Mouse (Mus musculus) lung, postnatal 0 days (tissue): ENCODE data around the gene Ccl2. TPM values are rescaled to one million over a fixed set of nuclear protein-coding genes. Genes with fewer than 3 reads are reported as not detected.
A peak's percentile ranks its signal among the peaks of the same experiment; 100 is the strongest.

Source experiments
- ATAC-seq: fragments of 200-750 bp; cut with Nextera tagmentation; 2 replicates; pipeline ENCODE4 v1.8.0; 2017; ENCODE audit warnings: moderate library complexity
- DNase-seq: peaks from one replicate; pipeline ENCODE4 v3.0.0-alpha.2; 2016; ENCODE audit warnings: low spot score
- H3K27ac ChIP-seq: fragments of 300-500 bp; sonication (generic); 2 replicates; pipeline ENCODE4 v1.5.1; 2014; ENCODE audit warnings: antibody characterized with exemption, mild to moderate bottlenecking, low read length, mixed read lengths
- H3K27me3 ChIP-seq: fragments of 300-500 bp; sonication (generic); replicated peaks from 2 replicates; pipeline ENCODE4 v1.6.1; 2014; ENCODE audit warnings: low read length, mixed read lengths; ENCODE audit not compliant: insufficient read depth
- H3K36me3 ChIP-seq: fragments of 300-500 bp; sonication (generic); 2 replicates; pipeline ENCODE4 v1.6.1; 2014; ENCODE audit warnings: low read length, mixed read lengths; ENCODE audit not compliant: insufficient read depth
- H3K4me1 ChIP-seq: fragments of 300-500 bp; sonication (generic); 2 replicates; pipeline ENCODE4 v1.6.1; 2014; ENCODE audit warnings: antibody characterized with exemption, low read depth, low read length, mixed read lengths; ENCODE audit not compliant: insufficient read depth
- H3K4me2 ChIP-seq: fragments of 300-500 bp; sonication (generic); replicated peaks from 2 replicates; pipeline ENCODE4 v1.6.1; 2014; ENCODE audit warnings: low read depth, mild to moderate bottlenecking, low read length, moderate library complexity, mixed read lengths
- H3K4me3 ChIP-seq: fragments of 300-500 bp; sonication (generic); 2 replicates; pipeline ENCODE4 v1.5.1; 2014; ENCODE audit warnings: low read depth, low read length
- H3K9ac ChIP-seq: fragments of 300-500 bp; sonication (generic); replicated peaks from 2 replicates; pipeline ENCODE4 v1.6.1; 2014; ENCODE audit warnings: low read depth, mild to moderate bottlenecking
- H3K9me3 ChIP-seq: fragments of 300-500 bp; sonication (generic); 2 replicates; pipeline ENCODE4 v1.6.1; 2016; ENCODE audit warnings: low read length, mixed read lengths
- CTCF ChIP-seq: IDR thresholded peaks from 2 replicates; pipeline ENCODE4 v1.5.1; 2016; ENCODE audit warnings: antibody characterized with exemption, mild to moderate bottlenecking
- EP300 ChIP-seq: IDR thresholded peaks from 2 replicates; pipeline ENCODE4 v1.6.1; 2016; ENCODE audit warnings: antibody characterized with exemption, mild to moderate bottlenecking, control low read depth
- WGBS: fragments of 180-500 bp; shearing (Covaris S2); extraction: QIAGEN DNeasy Blood & Tissue Kit; methylation state at CpG from one replicate; pipeline ENCODE4 v1.1.7; 2014; 5-methylcytosine and 5-hydroxymethylcytosine counted together
- polyA plus RNA-seq: library from polyadenylated mRNA; unstranded; fragments of >200 nt; fragmentation: Nextera tagmentation; extraction: Ambion mirVana; gene quantifications from 2 replicates; pipeline ENCODE4 v1.2.1, GENCODE M21; 2015

The Ccl2 gene
- polyA plus RNA-seq, 1 experiment from 2014 or later = 3.4 TPM

GRCm38 (mm10) chr11:82063454-82063853, 28.1 kb downstream of the Ccl2 start:
- Histone ChIP-seq H3K9ac (no peak overlapping the region), H3K36me3 (no peaks in the 10 kb centered on the region), H3K4me2 (no peak overlapping the region), H3K4me1 (no peaks in the 10 kb centered on the region), H3K27me3 (no peaks in the 10 kb centered on the region), H3K9me3 (no peaks in the 10 kb centered on the region), H3K27ac (no peak overlapping the region), H3K4me3 (no peak overlapping the region)
- WGBS = 80% methylated on average over 2 of the region's 2 CpGs
- DNase-seq (no peak), ATAC-seq (no peak)
- no peak for TF ChIP-seq EP300
- TF ChIP-seq CTCF = no peak

DNA sequence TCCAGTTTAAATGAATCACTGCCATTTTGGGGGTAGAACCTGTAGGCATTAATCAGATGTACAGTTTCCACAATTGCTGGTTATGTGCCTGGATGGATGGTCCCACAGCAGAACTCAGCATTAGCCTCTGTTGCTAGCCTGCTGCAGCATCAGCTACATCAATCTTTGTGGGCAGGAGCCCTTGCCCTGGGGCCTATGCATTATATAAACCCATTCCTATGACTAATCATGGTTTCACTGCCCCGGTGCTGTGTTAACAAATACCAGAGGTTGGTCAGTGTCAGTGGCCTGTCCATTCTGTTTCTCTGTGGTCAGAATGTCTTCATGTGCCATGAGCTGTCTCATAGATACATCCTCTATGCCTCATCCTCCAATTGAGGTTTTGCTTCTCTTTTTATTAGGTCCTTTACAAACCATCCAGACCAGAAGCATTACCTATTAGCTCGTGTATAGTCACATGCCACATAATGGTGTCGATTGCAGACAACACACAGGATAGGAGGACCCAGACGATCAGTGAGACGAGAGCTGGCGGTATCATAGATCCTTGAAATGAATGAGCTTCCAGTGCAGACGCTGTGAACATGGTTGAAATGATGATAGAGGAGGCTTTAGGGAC, 31.7 kb downstream of the Ccl2 start:
- no peak for DNase-seq
- no peak for ATAC-seq
- TF ChIP-seq EP300 (no peak), CTCF (no peak)
- Histone ChIP-seq H3K4me1 (no peaks in the 10 kb centered on the region), H3K9me3 (no peaks in the 10 kb centered on the region), H3K4me2 (no peak overlapping the region), H3K36me3 (no peaks in the 10 kb centered on the region), H3K9ac (no peak overlapping the region), H3K27ac (no peak overlapping the region), H3K4me3 (no peak overlapping the region), H3K27me3 (no peaks in the 10 kb centered on the region)
- 74% methylated on average over 7 of the region's 7 CpGs for WGBS

- Histone ChIP-seq H3K27ac (no peak overlapping the region), H3K4me2 (no peak overlapping the region), H3K36me3 (no peaks in the 10 kb centered on the region), H3K9me3 (no peaks in the 10 kb centered on the region), H3K27me3 (no peaks in the 10 kb centered on the region), H3K9ac (no peak overlapping the region), H3K4me3 (no peak overlapping the region), H3K4me1 (no peaks in the 10 kb centered on the region)
- DNase-seq (no peak), ATAC-seq (no peak)
- 61% methylated on average over 3 of the region's 3 CpGs for WGBS
- no peak for TF ChIP-seq EP300
- TF ChIP-seq CTCF = no peak
These were observed 35.7 kb downstream of the Ccl2 start for GRCm38 (mm10) chr11:82071076-82071475.

DNA sequence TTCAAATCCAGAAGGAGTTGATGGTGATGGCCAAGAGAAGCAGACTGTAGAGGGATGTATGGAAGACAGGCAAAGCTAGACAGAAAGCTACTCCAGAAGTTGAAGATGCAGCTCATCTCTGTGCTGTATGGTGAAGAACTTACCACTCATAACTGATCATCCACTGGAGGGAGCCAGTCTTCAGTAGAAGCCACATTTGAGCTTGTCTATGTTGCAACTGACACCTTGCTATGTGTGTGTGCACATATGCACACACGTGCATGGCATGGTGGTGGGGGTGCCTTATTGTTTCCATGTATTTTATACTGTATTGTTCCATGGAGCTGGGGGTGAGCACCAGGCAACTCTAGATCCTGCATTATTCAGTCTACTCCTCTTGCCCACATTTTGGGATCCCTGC, 37.0 kb downstream of the Ccl2 start:
- ATAC-seq (no peak), DNase-seq (peak; percentile 32)
- no peak overlapping the region for H3K27ac ChIP-seq
- no peak overlapping the region for H3K4me3 ChIP-seq
- no peaks in the 10 kb centered on the region for H3K9me3 ChIP-seq
- WGBS = 73% methylated on average over 1 of the region's 1 CpGs
- H3K4me2 ChIP-seq = no peak overlapping the region
- TF ChIP-seq CTCF = peak; percentile 52
- TF ChIP-seq EP300 = no peak
- no peaks in the 10 kb centered on the region for H3K4me1 ChIP-seq
- no peaks in the 10 kb centered on the region for H3K36me3 ChIP-seq
- no peaks in the 10 kb centered on the region for H3K27me3 ChIP-seq
- H3K9ac ChIP-seq = no peak overlapping the region

- no peaks in the 10 kb centered on the region for H3K27me3 ChIP-seq
These were observed 37.6 kb downstream of the Ccl2 start for GRCm38 (mm10) chr11:82072984-82073383.

GRCm38 (mm10) chr11:82073686-82074085, 38.3 kb downstream of the Ccl2 start:
- Histone ChIP-seq H3K4me3 (no peak overlapping the region), H3K27ac (no peak overlapping the region), H3K27me3 (no peaks in the 10 kb centered on the region), H3K9me3 (no peaks in the 10 kb centered on the region), H3K4me2 (no peak overlapping the region), H3K9ac (no peak overlapping the region), H3K36me3 (no peaks in the 10 kb centered on the region), H3K4me1 (no peaks in the 10 kb centered on the region)
- TF ChIP-seq CTCF (no peak), EP300 (no peak)
- 72% methylated on average over 3 of the region's 3 CpGs for WGBS
- no peak for ATAC-seq
- no peak for DNase-seq

More at GRCm38 (mm10) chr11:82072984-82073383, 37.6 kb downstream of the Ccl2 start:
- Histone ChIP-seq H3K4me1 (no peaks in the 10 kb centered on the region), H3K9me3 (no peaks in the 10 kb centered on the region), H3K36me3 (no peaks in the 10 kb centered on the region), H3K9ac (no peak overlapping the region), H3K4me3 (no peak overlapping the region), H3K27ac (no peak overlapping the region), H3K4me2 (no peak overlapping the region)
- no peak for ATAC-seq
- 76% methylated on average over 3 of the region's 3 CpGs for WGBS
- TF ChIP-seq CTCF (no peak), EP300 (no peak)
- DNase-seq = no peak

DNA sequence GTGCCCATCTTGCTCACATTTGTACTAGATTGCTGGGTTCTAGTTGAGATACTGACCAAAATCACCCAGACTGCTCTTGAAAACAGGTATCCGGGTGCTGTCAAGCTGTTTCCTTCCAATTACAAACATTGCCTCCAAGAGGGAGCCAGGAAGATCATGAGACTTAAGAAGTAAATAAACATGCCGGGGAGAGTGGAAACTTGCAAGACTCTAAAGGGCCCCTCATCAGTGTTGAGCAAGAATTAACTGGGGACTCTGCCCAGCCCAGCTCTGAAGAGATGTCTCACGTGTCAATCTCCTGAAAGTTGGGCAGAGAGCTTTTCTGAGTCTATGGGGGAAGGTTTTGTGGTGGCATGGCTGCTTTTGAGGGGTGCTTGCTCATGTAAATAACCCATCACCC, 41.7 kb downstream of the Ccl2 start:
- 33% methylated on average over 3 of the region's 3 CpGs for WGBS
- no peaks in the 10 kb centered on the region for H3K9me3 ChIP-seq
- no peak for TF ChIP-seq CTCF
- TF ChIP-seq EP300 = no peak
- no peaks in the 10 kb centered on the region for H3K4me1 ChIP-seq
- no peaks in the 10 kb centered on the region for H3K36me3 ChIP-seq
- no peaks in the 10 kb centered on the region for H3K27me3 ChIP-seq
- no peak overlapping the region for H3K27ac ChIP-seq
- no peak overlapping the region for H3K9ac ChIP-seq
- peak; percentile 46 for DNase-seq
- H3K4me3 ChIP-seq = no peak overlapping the region
- H3K4me2 ChIP-seq = no peak overlapping the region
- no peak for ATAC-seq
